Mouse (Mus musculus): ENCODE results near the gene Gorasp1.

DNA sequence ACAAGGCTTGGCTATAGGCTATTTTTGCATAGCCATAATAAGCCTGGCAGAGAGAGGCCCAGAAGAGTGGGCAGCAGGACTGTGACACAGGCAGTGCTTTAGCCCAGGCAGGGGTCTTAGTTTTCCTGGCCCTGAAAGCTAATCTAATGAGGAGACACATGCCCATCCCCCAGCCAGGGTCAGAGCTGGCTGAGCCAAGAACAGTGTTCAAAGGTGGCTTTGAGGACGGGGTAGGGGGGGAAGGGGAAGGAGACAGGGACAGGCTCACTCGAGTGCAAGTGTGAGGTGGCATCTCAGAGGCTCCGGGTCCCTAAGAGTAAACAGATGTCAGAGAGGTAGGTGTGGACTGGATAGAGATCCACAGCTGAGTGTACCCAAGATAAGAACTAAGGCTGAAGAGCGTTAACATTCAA, 43.4 kb upstream of the Gorasp1 start:
- TF ChIP-seq GATA1 (IDR thresholded peaks at IDR 0.05; ENCODE audit: low read length), result no peak
- TF ChIP-seq TAL1 (IDR thresholded peaks at IDR 0.05; ENCODE audit: low read length), result no peak

All from erythroblast, embryonic 14.5 days (primary cell).